Mouse (Mus musculus) heart, postnatal 0 days (tissue): ENCODE measurements around the gene Gm9903. TPM values are rescaled to one million over a fixed set of nuclear protein-coding genes. Genes with fewer than 3 reads are reported as not detected.

Experiments
- ATAC-seq: fragments of 200-750 bp; cut with Nextera tagmentation; 2 replicates; pipeline ENCODE4 v1.8.0; 2017; ENCODE audit warnings: low read depth, moderate number of reproducible peaks, moderate library complexity; ENCODE audit not compliant: insufficient read depth
- DNase-seq: peaks from one replicate; pipeline ENCODE4 v3.0.0-alpha.2; 2016; ENCODE audit warnings: low spot score
- H3K27ac ChIP-seq: fragments of 300-500 bp; sonication (generic); 2 replicates; pipeline ENCODE4 v1.5.1; 2014; ENCODE audit warnings: low read depth, mild to moderate bottlenecking
- H3K27me3 ChIP-seq: fragments of 300-500 bp; sonication (generic); 2 replicates; pipeline ENCODE4 v1.6.1; 2014; ENCODE audit warnings: low read length, mixed read lengths; ENCODE audit not compliant: control insufficient read depth, insufficient read depth
- H3K36me3 ChIP-seq: fragments of 300-500 bp; sonication (generic); replicated peaks from 2 replicates; pipeline ENCODE4 v1.6.1; 2014; ENCODE audit warnings: low read length, mixed read lengths; ENCODE audit not compliant: control insufficient read depth, insufficient read depth
- H3K4me1 ChIP-seq: fragments of 300-500 bp; sonication (generic); 2 replicates; pipeline ENCODE4 v1.6.1; 2014; ENCODE audit warnings: antibody characterized with exemption; ENCODE audit not compliant: control insufficient read depth, insufficient read depth
- H3K4me2 ChIP-seq: fragments of 300-500 bp; sonication (generic); 2 replicates; pipeline ENCODE4 v1.6.1; 2014; ENCODE audit warnings: low read depth, mild to moderate bottlenecking, low read length, moderate library complexity
- H3K4me3 ChIP-seq: fragments of 300-500 bp; sonication (generic); 2 replicates; pipeline ENCODE4 v1.5.1; 2014; ENCODE audit warnings: low read depth, low read length
- H3K9ac ChIP-seq: fragments of 300-500 bp; sonication (generic); replicated peaks from 2 replicates; pipeline ENCODE4 v1.6.1; 2014; ENCODE audit warnings: low read depth, low read length, mixed read lengths
- H3K9me3 ChIP-seq: fragments of 300-500 bp; sonication (generic); replicated peaks from 2 replicates; pipeline ENCODE4 v1.6.1; 2016; ENCODE audit warnings: low read length; ENCODE audit not compliant: control insufficient read depth
- CTCF ChIP-seq: IDR thresholded peaks from 2 replicates; pipeline ENCODE4 v1.5.1; 2016; ENCODE audit warnings: antibody characterized with exemption, control low read depth, low read depth
- EP300 ChIP-seq: IDR thresholded peaks from 2 replicates; pipeline ENCODE4 v1.6.1; 2016; ENCODE audit warnings: antibody characterized with exemption, low read depth
- WGBS: fragments of 180-500 bp; shearing (Covaris S2); extraction: QIAGEN DNeasy Blood & Tissue Kit; methylation state at CpG from one replicate; pipeline ENCODE4 v1.1.7; 2014; 5-methylcytosine and 5-hydroxymethylcytosine counted together
- polyA plus RNA-seq: library from polyadenylated mRNA; unstranded; fragments of >200 nt; fragmentation: Nextera tagmentation; extraction: Ambion mirVana; gene quantifications from 2 replicates; pipeline ENCODE4 v1.2.1, GENCODE M21; 2015
- total RNA-seq: library from RNA; depleted of rRNA; stranded (reverse); fragments of >200 nt; gene quantifications from 2 replicates; pipeline ENCODE4 v1.2.3, GENCODE M21; 2014; ENCODE audit warnings: low replicate concordance

Gene Gm9903
- total and polyA plus RNA-seq, 2 experiments from 2014 or later = 2.4 TPM; not detected in 1

- Histone ChIP-seq H3K4me3 (no peak overlapping the region), H3K27me3 (no peaks in the 10 kb centered on the region), H3K9me3 (no peaks in the 10 kb centered on the region), H3K4me1 (no peaks in the 10 kb centered on the region), H3K4me2 (no peak overlapping the region), H3K9ac (no peak overlapping the region), H3K36me3 (peaks cover 38% of the 10 kb centered on the region), H3K27ac (no peak overlapping the region)
- 65% methylated on average over 6 of the region's 6 CpGs for WGBS
- DNase-seq (no peak), ATAC-seq (no peak)
- TF ChIP-seq CTCF (no peak), EP300 (no peak)
Observed at GRCm38 (mm10) chr5:33614391-33614790, 15.3 kb upstream of the Gm9903 start.

DNA sequence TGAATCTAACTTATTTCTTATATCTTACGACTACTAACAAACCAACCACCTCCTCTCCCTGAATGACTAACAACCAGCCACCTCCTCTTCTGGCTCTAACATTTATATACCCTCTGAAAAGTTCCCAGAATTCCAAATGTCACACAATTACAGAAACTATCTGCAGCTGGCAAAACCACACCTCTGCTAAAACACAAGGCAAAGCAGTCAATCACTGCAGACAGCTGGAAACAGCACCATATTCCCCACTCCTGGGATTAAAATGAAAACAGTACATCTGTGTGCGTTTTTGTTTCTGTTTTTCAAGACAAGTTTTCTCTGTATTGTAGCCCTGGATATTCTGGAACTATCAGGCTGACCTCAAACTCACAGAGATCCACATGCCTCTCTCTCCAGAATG lies 7.1 kb upstream of the Gm9903 start:
- Histone ChIP-seq H3K4me1 (peaks cover 1% of the 10 kb centered on the region), H3K27ac (no peak overlapping the region), H3K4me3 (no peak overlapping the region), H3K4me2 (no peak overlapping the region), H3K27me3 (no peaks in the 10 kb centered on the region), H3K36me3 (peaks cover 6% of the 10 kb centered on the region; the same call in 1 of the 2 replicates), H3K9ac (no peak overlapping the region), H3K9me3 (no peaks in the 10 kb centered on the region)
- no peak for DNase-seq
- no peak for TF ChIP-seq CTCF
- TF ChIP-seq EP300 = no peak
- ATAC-seq = no peak
- WGBS = 89% methylated on average over 2 of the region's 2 CpGs

- no peak for TF ChIP-seq CTCF
- no peak for TF ChIP-seq EP300
- ATAC-seq = no peak
- no peak overlapping the region for H3K4me2 ChIP-seq
- DNase-seq = no peak
- peaks cover 8% of the 10 kb centered on the region for H3K4me1 ChIP-seq
- no peaks in the 10 kb centered on the region for H3K27me3 ChIP-seq
- no peak overlapping the region for H3K27ac ChIP-seq
- no peaks in the 10 kb centered on the region for H3K9me3 ChIP-seq
- H3K4me3 ChIP-seq = no peak overlapping the region
- peaks cover 6% of the 10 kb centered on the region; the same call in 1 of the 2 replicates for H3K36me3 ChIP-seq
- no peak overlapping the region for H3K9ac ChIP-seq
- WGBS = 67% methylated on average over 3 of the region's 3 CpGs
Observed at GRCm38 (mm10) chr5:33623766-33624165, 6.0 kb upstream of the Gm9903 start.

DNA sequence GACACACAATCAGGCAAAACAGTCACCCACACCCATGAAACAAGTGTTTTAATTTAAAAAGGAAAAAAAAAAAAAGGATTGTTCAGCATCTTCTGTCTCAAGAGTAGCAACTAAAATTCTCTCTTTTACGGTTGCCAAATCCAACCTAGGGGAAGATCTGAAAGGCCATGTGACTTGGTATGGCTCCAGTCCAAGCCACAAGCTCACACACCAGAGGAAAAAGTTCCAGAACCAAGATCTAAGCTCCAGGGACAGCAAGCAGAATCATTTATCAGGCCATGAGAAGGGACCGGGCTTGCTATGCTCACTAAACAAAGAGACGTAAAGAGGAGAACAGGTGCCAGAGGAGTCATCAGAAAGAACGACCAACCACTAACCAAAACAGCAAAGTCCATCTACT lies 1.8 kb upstream of the Gm9903 start:
- TF ChIP-seq EP300 = no peak
- no peak for TF ChIP-seq CTCF
- Histone ChIP-seq H3K9ac (no peak overlapping the region), H3K27me3 (no peaks in the 10 kb centered on the region), H3K27ac (no peak overlapping the region), H3K4me3 (peak overlapping the region; percentile 79), H3K4me1 (peaks cover 8% of the 10 kb centered on the region), H3K9me3 (no peaks in the 10 kb centered on the region), H3K4me2 (peak overlapping the region; percentile 90), H3K36me3 (peaks cover 6% of the 10 kb centered on the region; the same call in 1 of the 2 replicates)
- WGBS = 12% methylated on average over 4 of the region's 4 CpGs
- DNase-seq = peak; percentile 33
- ATAC-seq = no peak

DNA sequence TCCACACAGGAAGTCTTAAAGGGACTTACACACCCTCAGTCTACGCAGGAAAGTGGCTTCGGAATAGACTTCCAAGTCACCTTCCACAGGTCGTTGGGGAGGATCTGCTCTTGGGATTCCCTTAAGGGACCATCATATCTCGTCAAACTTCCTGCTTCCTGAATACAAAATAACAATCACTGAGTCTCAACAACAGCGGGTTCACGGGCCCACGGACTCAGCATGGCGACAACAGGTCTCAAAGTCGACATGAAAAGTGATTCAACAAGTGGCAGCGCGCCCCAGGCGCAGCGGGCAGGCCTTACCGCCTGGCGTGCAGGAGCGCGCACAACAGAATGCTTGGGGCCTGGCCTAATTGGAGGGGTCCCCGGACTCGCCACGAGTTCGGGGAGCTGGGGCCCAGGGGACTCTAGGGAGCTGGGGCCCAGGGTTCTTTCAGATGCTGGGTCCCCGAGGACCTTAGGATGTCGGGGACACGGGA lies 865 bp upstream of the Gm9903 start:
- H3K9ac ChIP-seq = peak overlapping the region; percentile 79
- 0% methylated on average over 24 of the region's 24 CpGs for WGBS
- no peak for TF ChIP-seq EP300
- H3K36me3 ChIP-seq = no peaks in the 10 kb centered on the region
- peak; percentile 47 for DNase-seq
- H3K27ac ChIP-seq = peak overlapping the region; percentile 94
- peak overlapping the region; percentile 90 for H3K4me2 ChIP-seq
- peak; percentile 33 for ATAC-seq
- no peaks in the 10 kb centered on the region for H3K9me3 ChIP-seq
- H3K27me3 ChIP-seq = no peaks in the 10 kb centered on the region
- peak overlapping the region; percentile 79 for H3K4me3 ChIP-seq
- peaks cover 8% of the 10 kb centered on the region for H3K4me1 ChIP-seq

DNA sequence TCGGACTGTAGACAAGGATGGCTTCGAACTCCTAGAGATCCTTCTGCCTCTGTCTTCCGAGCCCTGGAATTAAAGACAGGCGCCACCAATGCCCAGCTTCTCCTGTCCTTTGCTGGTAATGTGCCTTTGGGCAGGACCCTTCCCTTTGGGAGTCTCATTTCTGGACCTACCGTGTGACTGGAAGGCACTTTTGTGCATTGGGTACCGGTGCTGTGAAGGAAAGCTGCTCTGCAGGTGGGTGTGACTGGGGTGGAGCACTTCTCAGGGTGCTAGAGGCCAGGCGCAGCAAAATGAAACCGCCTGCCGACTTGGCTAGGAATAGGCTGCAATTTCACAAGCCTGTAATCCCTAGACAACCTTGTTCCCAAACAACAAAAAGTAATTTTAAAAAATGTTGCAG lies 336 bp downstream of the Gm9903 start:
- Histone ChIP-seq H3K27me3 (no peaks in the 10 kb centered on the region), H3K27ac (peak overlapping the region; percentile 86), H3K4me1 (peaks cover 8% of the 10 kb centered on the region), H3K4me3 (peak overlapping the region; percentile 79), H3K36me3 (no peaks in the 10 kb centered on the region), H3K9me3 (no peaks in the 10 kb centered on the region), H3K4me2 (peak overlapping the region; percentile 82), H3K9ac (peak overlapping the region; percentile 59)
- no peak for ATAC-seq
- no peak for DNase-seq
- WGBS = 2% methylated on average over 9 of the region's 9 CpGs
- no peak for TF ChIP-seq EP300
- no peak for TF ChIP-seq CTCF
